Mouse (Mus musculus): ENCODE results near the gene Bsdc1. TPM values are rescaled to one million over a fixed set of nuclear protein-coding genes. Genes with fewer than 3 reads are reported as not detected.
A peak's percentile ranks its signal among the peaks of the same experiment; 100 is the strongest.

Gene Bsdc1
- polyA plus RNA-seq (2014; fragmentation: Nextera tagmentation; extraction: Ambion mirVana), result 32.8 and 33.2 TPM in 2 replicates

DNA sequence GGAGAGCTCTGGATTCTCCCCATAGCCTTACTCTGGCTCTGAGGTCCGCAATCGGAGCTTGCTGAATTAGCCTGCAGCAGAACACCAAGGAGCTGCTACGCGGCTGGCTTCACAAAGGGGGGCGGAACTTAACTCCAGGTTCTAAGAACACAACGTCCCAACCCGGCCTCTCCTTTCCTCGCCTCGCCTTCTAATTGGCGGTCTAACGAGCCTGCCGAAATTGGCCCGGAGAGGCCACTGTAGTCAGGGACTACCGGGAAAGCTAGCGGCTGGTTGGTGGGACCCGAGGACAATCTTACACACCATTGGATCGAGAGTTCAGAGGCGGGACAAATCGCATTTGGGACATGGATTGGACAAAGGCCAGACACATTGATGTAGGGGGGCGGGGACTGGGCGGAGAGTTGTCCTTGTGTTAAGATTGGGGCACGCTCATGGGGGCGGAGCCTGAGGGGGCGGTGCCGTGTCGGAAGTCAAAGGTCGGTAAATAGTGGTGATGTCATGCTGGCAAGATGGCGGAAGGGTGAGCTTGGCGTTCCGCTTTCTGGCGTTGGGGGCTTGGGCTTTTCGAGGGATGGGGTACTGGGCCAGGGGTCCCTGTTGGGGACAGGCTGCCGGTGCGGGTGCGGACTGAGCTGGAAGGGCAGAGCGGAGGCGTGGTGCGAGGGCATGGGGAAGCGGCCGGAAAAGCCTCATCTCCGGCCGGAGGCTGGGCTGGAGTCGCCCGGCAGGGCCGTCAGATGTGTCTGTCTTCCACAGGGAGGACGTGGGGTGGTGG lies at the start of gene Bsdc1:
Gene Bsdc1, plus strand, starts transcription at position 399 of the 778 bp plus-strand sequence.
- no peaks in the 10 kb centered on the region for H3K27me3 ChIP-seq (ENCODE audit: control insufficient read depth, insufficient read depth, low read length)
- H3K9ac ChIP-seq (replicated peaks; ENCODE audit: low read depth, low read length), result peak within 1 kb of the TSS; percentile 60
- peak within 1 kb of the TSS; percentile 70 for H3K4me2 ChIP-seq (ENCODE audit: low read depth, low read length)
- no peaks in the 10 kb centered on the region for H3K9me3 ChIP-seq (ENCODE audit: control insufficient read depth, low read length)
- peak within 1 kb of the TSS; percentile 85 for H3K27ac ChIP-seq (ENCODE audit: low read depth, low read length)
- under 1% methylated on average over 46 of the region's 46 CpGs for WGBS
- peaks cover 8% of the 10 kb centered on the region; the same call in 1 of the 2 replicates for H3K4me1 ChIP-seq (ENCODE audit: control insufficient read depth, insufficient read depth, low read length)
- peaks cover 20% of the 10 kb centered on the region for H3K36me3 ChIP-seq (ENCODE audit: control insufficient read depth, insufficient read depth, low read length)
- peak within 1 kb of the TSS; percentile 92 for H3K4me3 ChIP-seq (ENCODE audit: low read depth, low read length)
- ATAC-seq (ENCODE audit: low read depth), result peak; percentile 98

- no peaks in the 10 kb centered on the region for H3K4me1 ChIP-seq (ENCODE audit: control insufficient read depth, insufficient read depth, low read length)
- no peak overlapping the region for H3K27ac ChIP-seq (ENCODE audit: low read depth, low read length)
- no peaks in the 10 kb centered on the region for H3K9me3 ChIP-seq (ENCODE audit: control insufficient read depth, low read length)
- H3K4me2 ChIP-seq (ENCODE audit: low read depth, low read length), result no peak overlapping the region
- no peak overlapping the region for H3K4me3 ChIP-seq (ENCODE audit: low read depth, low read length)
- no peaks in the 10 kb centered on the region for H3K36me3 ChIP-seq (ENCODE audit: control insufficient read depth, insufficient read depth, low read length)
- H3K9ac ChIP-seq (replicated peaks; ENCODE audit: low read depth, low read length), result no peak overlapping the region
- no peaks in the 10 kb centered on the region for H3K27me3 ChIP-seq (ENCODE audit: control insufficient read depth, insufficient read depth, low read length)
- 97% methylated on average over 5 of the region's 5 CpGs for WGBS
- ATAC-seq (ENCODE audit: low read depth), result no peak
Observed at GRCm38 (mm10) chr4:129415892-129416291, 45.5 kb upstream of the Bsdc1 start.

DNA sequence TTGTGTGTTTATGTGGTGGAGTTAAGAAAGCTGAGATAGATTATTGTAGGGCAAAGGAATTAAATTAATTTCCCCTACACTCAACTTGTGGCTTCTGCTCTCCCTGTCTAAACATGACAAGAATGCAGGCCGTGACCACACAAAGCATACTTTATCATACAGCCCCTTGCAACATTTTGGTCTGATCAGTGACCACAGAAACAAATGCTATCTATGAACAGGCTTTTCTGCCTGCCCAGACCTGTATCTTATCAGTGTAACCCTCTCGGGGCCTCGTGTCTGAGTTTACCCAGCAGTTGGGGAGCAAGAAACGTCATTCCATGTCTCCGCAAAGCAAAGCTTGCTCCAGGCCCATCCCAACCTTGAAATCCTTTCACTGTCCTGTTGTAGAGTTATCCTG lies 44.9 kb upstream of the Bsdc1 start:
- Histone ChIP-seq H3K9ac (replicated peaks; ENCODE audit: low read depth, low read length) (no peak overlapping the region), H3K27me3 (ENCODE audit: control insufficient read depth, insufficient read depth, low read length) (no peaks in the 10 kb centered on the region), H3K9me3 (ENCODE audit: control insufficient read depth, low read length) (no peaks in the 10 kb centered on the region), H3K4me1 (ENCODE audit: control insufficient read depth, insufficient read depth, low read length) (no peaks in the 10 kb centered on the region), H3K36me3 (ENCODE audit: control insufficient read depth, insufficient read depth, low read length) (no peaks in the 10 kb centered on the region), H3K27ac (ENCODE audit: low read depth, low read length) (no peak overlapping the region), H3K4me2 (ENCODE audit: low read depth, low read length) (no peak overlapping the region), H3K4me3 (ENCODE audit: low read depth, low read length) (no peak overlapping the region)
- WGBS, result 83% methylated on average over 5 of the region's 5 CpGs
- ATAC-seq (ENCODE audit: low read depth), result no peak

DNA sequence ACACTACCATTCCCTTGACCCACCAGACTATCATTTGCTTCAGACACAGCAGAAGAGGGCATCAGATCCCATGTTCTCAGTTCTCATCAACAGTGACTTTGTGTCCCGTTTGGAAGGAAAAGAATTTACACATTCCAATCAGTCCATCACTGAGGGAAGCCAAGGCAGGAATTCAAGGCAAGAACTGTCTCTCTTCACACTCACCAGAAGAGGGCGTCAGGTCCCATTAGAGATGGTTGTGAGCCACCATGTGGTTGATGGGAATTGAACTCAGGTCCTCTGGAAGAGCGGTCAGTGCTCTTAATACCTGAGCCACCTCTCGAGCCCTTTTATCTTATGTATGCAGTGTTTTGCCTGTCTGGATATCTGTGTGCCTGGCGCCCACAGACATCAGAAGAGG lies 43.1 kb upstream of the Bsdc1 start:
- Histone ChIP-seq H3K27me3 (ENCODE audit: control insufficient read depth, insufficient read depth, low read length) (no peaks in the 10 kb centered on the region), H3K9me3 (ENCODE audit: control insufficient read depth, low read length) (no peaks in the 10 kb centered on the region), H3K4me2 (ENCODE audit: low read depth, low read length) (no peak overlapping the region), H3K4me3 (ENCODE audit: low read depth, low read length) (no peak overlapping the region), H3K36me3 (ENCODE audit: control insufficient read depth, insufficient read depth, low read length) (no peaks in the 10 kb centered on the region), H3K4me1 (ENCODE audit: control insufficient read depth, insufficient read depth, low read length) (no peaks in the 10 kb centered on the region), H3K27ac (ENCODE audit: low read depth, low read length) (no peak overlapping the region), H3K9ac (replicated peaks; ENCODE audit: low read depth, low read length) (no peak overlapping the region)
- WGBS, result 79% methylated on average over 5 of the region's 5 CpGs
- ATAC-seq (ENCODE audit: low read depth), result no peak

GRCm38 (mm10) chr4:129440340-129441063 lies 20.9 kb upstream of the Bsdc1 start, which contains the start of gene Zbtb8b:
Gene Zbtb8b, minus strand, starts transcription at chr4:129440853.
- Histone ChIP-seq H3K4me1 (ENCODE audit: control insufficient read depth, insufficient read depth, low read length) (no peaks in the 10 kb centered on the region), H3K4me3 (ENCODE audit: low read depth, low read length) (peak within 1 kb of the TSS; percentile 54), H3K4me2 (ENCODE audit: low read depth, low read length) (peak within 1 kb of the TSS; percentile 68), H3K36me3 (ENCODE audit: control insufficient read depth, insufficient read depth, low read length) (no peaks in the 10 kb centered on the region), H3K9ac (replicated peaks; ENCODE audit: low read depth, low read length) (peak within 1 kb of the TSS; percentile 61), H3K27me3 (ENCODE audit: control insufficient read depth, insufficient read depth, low read length) (peaks cover 8% of the 10 kb centered on the region; the same call in 1 of the 2 replicates), H3K9me3 (ENCODE audit: control insufficient read depth, low read length) (no peaks in the 10 kb centered on the region), H3K27ac (ENCODE audit: low read depth, low read length) (no peak within 1 kb of the TSS)
- peak; percentile 98 for ATAC-seq (ENCODE audit: low read depth)
- 2% methylated on average over 31 of the region's 33 CpGs for WGBS

DNA sequence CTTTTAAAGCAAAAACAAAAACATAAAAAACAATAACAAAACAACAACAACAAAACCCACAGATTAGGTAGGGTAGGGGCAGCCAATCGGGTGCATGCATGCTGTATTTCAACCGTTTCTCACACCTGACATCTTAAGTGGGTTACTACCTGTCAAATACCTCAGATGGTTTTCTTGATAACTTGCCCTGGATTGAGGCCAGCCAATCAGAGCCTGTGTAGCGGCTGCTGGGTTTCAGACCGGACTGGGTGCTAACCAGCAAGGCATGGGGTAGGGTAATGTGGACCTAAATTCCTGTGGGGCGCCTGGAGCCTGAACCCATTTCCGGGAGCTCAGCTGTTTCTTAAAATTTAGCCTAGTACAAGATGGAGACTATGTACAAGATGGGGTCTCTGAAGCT lies 20.2 kb upstream of the Bsdc1 start:
- Histone ChIP-seq H3K9me3 (ENCODE audit: control insufficient read depth, low read length) (no peaks in the 10 kb centered on the region), H3K4me2 (ENCODE audit: low read depth, low read length) (peak overlapping the region; percentile 68; the same call in 1 of the 2 replicates), H3K9ac (replicated peaks; ENCODE audit: low read depth, low read length) (no peak overlapping the region), H3K27me3 (ENCODE audit: control insufficient read depth, insufficient read depth, low read length) (peaks cover 8% of the 10 kb centered on the region; the same call in 1 of the 2 replicates), H3K36me3 (ENCODE audit: control insufficient read depth, insufficient read depth, low read length) (no peaks in the 10 kb centered on the region), H3K4me1 (ENCODE audit: control insufficient read depth, insufficient read depth, low read length) (no peaks in the 10 kb centered on the region), H3K27ac (ENCODE audit: low read depth, low read length) (no peak overlapping the region), H3K4me3 (ENCODE audit: low read depth, low read length) (peak overlapping the region; percentile 54)
- WGBS, result 32% methylated on average over 6 of the region's 6 CpGs
- no peak for ATAC-seq (ENCODE audit: low read depth)

GRCm38 (mm10) chr4:129447360-129447759 lies 14.0 kb upstream of the Bsdc1 start:
- no peak overlapping the region for H3K4me3 ChIP-seq (ENCODE audit: low read depth, low read length)
- no peaks in the 10 kb centered on the region for H3K9me3 ChIP-seq (ENCODE audit: control insufficient read depth, low read length)
- H3K36me3 ChIP-seq (ENCODE audit: control insufficient read depth, insufficient read depth, low read length), result no peaks in the 10 kb centered on the region
- H3K4me2 ChIP-seq (ENCODE audit: low read depth, low read length), result no peak overlapping the region
- H3K4me1 ChIP-seq (ENCODE audit: control insufficient read depth, insufficient read depth, low read length), result no peaks in the 10 kb centered on the region
- WGBS, result 85% methylated on average over 8 of the region's 8 CpGs
- ATAC-seq (ENCODE audit: low read depth), result no peak
- H3K27ac ChIP-seq (ENCODE audit: low read depth, low read length), result no peak overlapping the region
- no peaks in the 10 kb centered on the region for H3K27me3 ChIP-seq (ENCODE audit: control insufficient read depth, insufficient read depth, low read length)
- no peak overlapping the region for H3K9ac ChIP-seq (replicated peaks; ENCODE audit: low read depth, low read length)

DNA sequence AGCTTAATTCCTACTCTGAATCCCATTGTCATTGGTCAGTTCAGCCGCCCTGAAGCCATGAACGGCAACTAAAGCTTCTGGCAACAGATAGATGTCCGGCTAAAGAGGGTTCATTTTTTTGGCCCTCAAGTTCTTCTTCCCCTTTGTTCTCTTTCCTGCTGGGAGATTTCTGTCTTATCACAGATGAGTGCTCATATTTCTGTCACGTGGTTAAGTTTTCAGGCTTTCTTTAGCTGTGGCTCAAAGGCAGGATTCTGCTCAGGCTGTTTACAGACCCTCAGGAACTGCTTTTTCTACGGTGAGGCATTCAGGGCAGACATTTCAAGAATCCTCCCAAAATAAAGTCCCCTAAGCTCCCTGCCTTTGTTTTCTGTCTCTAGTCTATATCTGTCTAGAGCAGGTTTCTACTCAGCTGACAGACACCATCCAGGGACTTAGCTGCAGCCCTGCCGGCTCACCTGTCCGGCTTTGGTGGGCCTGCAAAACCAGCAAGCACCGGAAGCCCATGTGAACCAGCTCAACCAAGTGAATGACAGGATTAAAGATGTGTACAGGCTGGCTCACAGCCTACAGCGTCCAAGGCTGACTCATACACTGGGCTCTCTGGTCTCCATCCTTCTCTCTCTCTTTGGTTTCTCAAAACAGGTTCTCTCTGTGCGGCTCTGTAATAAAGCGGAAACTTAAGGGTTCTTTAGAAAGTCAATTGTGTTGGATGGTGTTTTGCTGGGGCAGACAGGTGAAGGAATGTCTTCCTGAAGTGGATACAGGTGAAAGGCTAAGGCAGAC lies 13.4 kb upstream of the Bsdc1 start:
- Histone ChIP-seq H3K9ac (replicated peaks; ENCODE audit: low read depth, low read length) (no peak overlapping the region), H3K4me3 (ENCODE audit: low read depth, low read length) (no peak overlapping the region), H3K4me2 (ENCODE audit: low read depth, low read length) (no peak overlapping the region), H3K4me1 (ENCODE audit: control insufficient read depth, insufficient read depth, low read length) (no peaks in the 10 kb centered on the region), H3K36me3 (ENCODE audit: control insufficient read depth, insufficient read depth, low read length) (no peaks in the 10 kb centered on the region), H3K27me3 (ENCODE audit: control insufficient read depth, insufficient read depth, low read length) (no peaks in the 10 kb centered on the region), H3K9me3 (ENCODE audit: control insufficient read depth, low read length) (no peaks in the 10 kb centered on the region), H3K27ac (ENCODE audit: low read depth, low read length) (no peak overlapping the region)
- no peak for ATAC-seq (ENCODE audit: low read depth)
- 87% methylated on average over 11 of the region's 11 CpGs for WGBS

All from neural tube, embryonic 14.5 days (tissue).